ENCODE assay signal across 8 mouse cellular contexts in the genomic region with DNA sequence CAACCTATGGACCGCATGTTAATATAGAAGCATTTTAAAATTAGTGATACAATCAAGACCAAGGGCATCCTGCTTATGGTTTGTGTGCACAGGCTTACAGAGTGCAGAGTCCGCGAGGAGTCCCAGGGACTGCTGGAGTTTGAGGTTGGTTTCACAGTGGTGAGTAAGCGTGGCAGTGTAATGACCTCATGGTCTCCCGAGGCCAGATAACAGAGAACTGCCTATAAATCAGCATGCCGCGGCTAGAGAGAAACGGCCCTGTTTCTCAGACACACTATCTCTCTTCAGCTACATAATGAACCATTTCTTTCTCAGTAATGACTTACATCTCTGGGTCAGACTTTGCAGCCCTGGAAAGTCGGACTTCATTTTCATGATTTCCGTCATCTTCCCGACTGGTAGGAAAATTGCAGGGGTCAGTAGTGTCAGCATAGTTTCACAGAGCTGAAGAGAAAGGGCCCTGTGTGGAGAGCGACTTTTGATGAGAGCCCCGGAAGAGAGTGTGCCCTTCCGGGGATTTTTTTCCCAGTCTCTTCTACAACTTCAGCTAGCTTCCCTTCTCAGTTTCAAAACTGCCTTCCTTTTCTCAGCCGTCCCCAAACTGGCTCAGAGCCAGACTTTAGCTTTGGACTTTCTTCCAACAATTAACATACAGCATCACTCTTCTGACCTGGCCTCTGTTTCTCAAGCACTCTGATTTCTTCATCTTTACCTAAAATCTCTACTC. TPM values are rescaled to one million over a fixed set of nuclear protein-coding genes. Genes with fewer than 3 reads are reported as not detected.
DNase-seq lines count a peak whose midpoint lies in the region; ATAC-seq and TF ChIP-seq lines count a peak whose summit lies in the region.

No protein-coding gene starts in this region.

- DNase-seq in kidney, adult 18-20 months, result no peak
- peak; percentile 22 for DNase-seq in hindbrain, embryonic 10.5 days (ENCODE audit: low spot score)
- no peak for DNase-seq in thymus, postnatal 14 days
- no peak for DNase-seq in left cerebral cortex, adult 8-10 months (ENCODE audit: low spot score in 2 of 2)

- TF ChIP-seq POLR2A in embryonic fibroblast, embryonic 13.5 days (IDR thresholded peaks at IDR 0.05; ENCODE audit: low read depth, low read length), result no peak; the same call in 1 of the 2 replicates

- no peaks in the 10 kb centered on the region for H3K4me1 ChIP-seq in kidney, embryonic 14.5 days (ENCODE audit: control insufficient read depth, insufficient read depth, low read length)
- H3K4me1 ChIP-seq in embryonic fibroblast, embryonic 13.5 days (ENCODE audit: control insufficient read depth, insufficient read depth, low read length), result peaks cover 6% of the 10 kb centered on the region; the same call in 1 of the 2 replicates
- H3K4me1 ChIP-seq in hindbrain, embryonic 10.5 days (replicated peaks), result peaks cover 8% of the 10 kb centered on the region; the same call in 1 of the 2 replicates
- no peaks in the 10 kb centered on the region for H3K4me1 ChIP-seq in liver, embryonic 12.5 days
- H3K4me1 ChIP-seq in stomach, embryonic 14.5 days (ENCODE audit: control insufficient read depth, insufficient read depth, low read length), result peaks cover 9% of the 10 kb centered on the region; the same call in 1 of the 2 replicates

- no peaks in the 10 kb centered on the region for H3K27me3 ChIP-seq in kidney, embryonic 14.5 days (ENCODE audit: control insufficient read depth, insufficient read depth, low read length)
- no peaks in the 10 kb centered on the region for H3K27me3 ChIP-seq in hindbrain, embryonic 10.5 days (ENCODE audit: insufficient read depth, poor library complexity, severe bottlenecking)
- H3K27me3 ChIP-seq in liver, embryonic 12.5 days (replicated peaks), result no peaks in the 10 kb centered on the region
- no peaks in the 10 kb centered on the region for H3K27me3 ChIP-seq in stomach, embryonic 14.5 days (ENCODE audit: control insufficient read depth, insufficient read depth, low read length)

- no peaks in the 10 kb centered on the region for H3K36me3 ChIP-seq in kidney, embryonic 14.5 days (ENCODE audit: control insufficient read depth, insufficient read depth, low read length)
- H3K36me3 ChIP-seq in hindbrain, embryonic 10.5 days, result no peaks in the 10 kb centered on the region
- H3K36me3 ChIP-seq in liver, embryonic 12.5 days, result no peaks in the 10 kb centered on the region
- no peaks in the 10 kb centered on the region for H3K36me3 ChIP-seq in stomach, embryonic 14.5 days (ENCODE audit: control insufficient read depth, insufficient read depth, low read length)

- 12% methylated on average over 15 of the region's 15 CpGs for WGBS in kidney, embryonic 14.5 days
- WGBS in hindbrain, embryonic 10.5 days, result 66% methylated on average over 15 of the region's 15 CpGs
- 48% methylated on average over 15 of the region's 15 CpGs for WGBS in liver, embryonic 12.5 days (ENCODE audit: insufficient replicate concordance)
- WGBS in stomach, embryonic 14.5 days, result 27% methylated on average over 15 of the region's 15 CpGs

- peak overlapping the region; percentile 52; the same call in 1 of the 2 replicates for H3K27ac ChIP-seq in kidney, embryonic 14.5 days (ENCODE audit: low read depth, low read length)
- peak overlapping the region; percentile 94 for H3K27ac ChIP-seq in embryonic fibroblast, embryonic 13.5 days (ENCODE audit: insufficient read depth, low read length)
- H3K27ac ChIP-seq in hindbrain, embryonic 10.5 days, result no peak overlapping the region
- 0 out of 2 replicates have a peak overlapping the region, but pooled peaks have one; percentile 14 for H3K27ac ChIP-seq in liver, embryonic 12.5 days
- peak overlapping the region; percentile 39; the same call in 1 of the 2 replicates for H3K27ac ChIP-seq in stomach, embryonic 14.5 days (ENCODE audit: low read length)

- peak overlapping the region; percentile 9; the same call in 1 of the 2 replicates for H3K4me2 ChIP-seq in kidney, embryonic 14.5 days (replicated peaks; ENCODE audit: low read depth, low read length)
- H3K4me2 ChIP-seq in liver, embryonic 12.5 days, result no peak overlapping the region
- peak overlapping the region; percentile 16 for H3K4me2 ChIP-seq in stomach, embryonic 14.5 days (replicated peaks; ENCODE audit: low read depth, low read length)

- no peak overlapping the region for H3K9ac ChIP-seq in kidney, embryonic 14.5 days (ENCODE audit: low read depth, low read length)
- H3K9ac ChIP-seq in liver, embryonic 12.5 days, result no peak overlapping the region
- no peak overlapping the region for H3K9ac ChIP-seq in stomach, embryonic 14.5 days (replicated peaks; ENCODE audit: low read depth, low read length)

- ATAC-seq in kidney, embryonic 14.5 days (ENCODE audit: low FRiP score, low TSS enrichment), result peak; percentile 92
- ATAC-seq in liver, embryonic 12.5 days, result peak; percentile 54; the same call in 1 of the 2 replicates
- peak; percentile 82; the same call in 1 of the 2 replicates for ATAC-seq in stomach, embryonic 14.5 days (ENCODE audit: insufficient number of reproducible peaks, insufficient read depth, low FRiP score, low read depth)

- no peaks in the 10 kb centered on the region for H3K9me3 ChIP-seq in kidney, embryonic 14.5 days (ENCODE audit: control insufficient read depth, low read length)
- no peaks in the 10 kb centered on the region for H3K9me3 ChIP-seq in hindbrain, embryonic 10.5 days
- H3K9me3 ChIP-seq in liver, embryonic 12.5 days (replicated peaks), result no peaks in the 10 kb centered on the region
- H3K9me3 ChIP-seq in stomach, embryonic 14.5 days (ENCODE audit: control insufficient read depth, low read depth, low read length), result no peaks in the 10 kb centered on the region

- H3K4me3 ChIP-seq in kidney, embryonic 14.5 days (ENCODE audit: low read length), result no peak overlapping the region
- H3K4me3 ChIP-seq in embryonic fibroblast, embryonic 13.5 days (ENCODE audit: insufficient read depth, low read length), result peak overlapping the region; percentile 8; the same call in 1 of the 2 replicates
- H3K4me3 ChIP-seq in hindbrain, embryonic 10.5 days, result no peak overlapping the region
- H3K4me3 ChIP-seq in liver, embryonic 12.5 days, result no peak overlapping the region
- no peak overlapping the region for H3K4me3 ChIP-seq in stomach, embryonic 14.5 days (ENCODE audit: low read depth, low read length)

- TF ChIP-seq CTCF in embryonic fibroblast, embryonic 13.5 days (IDR thresholded peaks at IDR 0.05; ENCODE audit: borderline replicate concordance, insufficient read depth, low read length), result no peak

RNA-seq across cellular contexts. Expression of gene Postn, which starts 2.3 kb away (rescaled TPM):
- 67.1 and 79.6 TPM in 2 replicates for polyA plus RNA-seq in kidney, embryonic 14.5 days (2014; fragmentation: Nextera tagmentation; extraction: Ambion mirVana)
- polyA plus RNA-seq in embryonic fibroblast, embryonic 13.5 days (2011; ENCODE audit: insufficient read length, low read depth, missing spikeins), result 1,715 and 3,345 TPM in 2 replicates
- polyA plus RNA-seq in hindbrain, embryonic 10.5 days (2016; fragmentation: Nextera tagmentation; extraction: Ambion mirVana), result 13.4 and 14.1 TPM in 2 replicates
- polyA plus RNA-seq in liver, embryonic 12.5 days (2016; fragmentation: Nextera tagmentation; extraction: Ambion mirVana), result 24.8 and 25.0 TPM in 2 replicates
- 53.7 and 56.4 TPM in 2 replicates for polyA plus RNA-seq in stomach, embryonic 14.5 days (2014; fragmentation: Nextera tagmentation; extraction: Ambion mirVana)
- 1 to 10 TPM; 1.8 to 4.0 (median 2.7) TPM for total RNA-seq in left cerebral cortex, adult 8-10 months (2022)

Comparison
In these comparisons a context has a peak if more than half of its experiments do, and no peak if none do; other contexts are left out.
1. RNA of gene Postn, which starts 2.3 kb away (polyA plus RNA-seq): 1,715 to 3,345 TPM in embryonic fibroblast, embryonic 13.5 days; 67.1 to 79.6 TPM in kidney, embryonic 14.5 days, 53.7 to 56.4 TPM in stomach, embryonic 14.5 days, 24.8 to 25.0 TPM in liver, embryonic 12.5 days and 13.4 to 14.1 TPM in hindbrain, embryonic 10.5 days; every median in the first group is over 10 times any median in the second.
2. Peak in every context shown above with its lines, with median percentiles within 50 percentile points of each other: ATAC-seq.